Mouse (Mus musculus) lung, postnatal 10 days (tissue): ENCODE data around the gene Sumo1.
A peak's percentile ranks its signal among the peaks of the same experiment; 100 is the strongest.

Experiments used
- DNase-seq: peaks from one replicate; pipeline ENCODE4 v3.0.0; 2021

Gene Sumo1

DNA sequence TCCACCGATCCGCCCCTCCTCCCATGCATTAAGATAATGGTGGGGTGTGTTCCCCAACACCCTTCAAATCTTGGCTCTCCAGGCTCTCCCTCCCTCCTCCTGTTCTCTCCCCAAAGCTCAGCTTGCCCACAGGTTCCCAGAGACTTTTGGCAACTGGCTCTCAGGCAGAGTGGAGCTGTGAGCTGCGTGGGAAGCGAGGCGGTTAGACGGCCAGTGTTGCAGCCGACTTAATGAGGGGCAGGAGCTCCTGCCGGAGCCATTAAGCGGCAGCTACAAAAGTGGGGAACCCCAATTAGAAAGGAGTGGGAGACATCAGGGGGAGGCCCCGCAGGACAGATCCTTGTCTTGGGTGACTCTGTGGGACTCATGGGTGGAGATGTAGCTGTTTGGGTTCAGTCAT is 78.3 kb downstream of the Sumo1 start:
- no peak for DNase-seq

DNA sequence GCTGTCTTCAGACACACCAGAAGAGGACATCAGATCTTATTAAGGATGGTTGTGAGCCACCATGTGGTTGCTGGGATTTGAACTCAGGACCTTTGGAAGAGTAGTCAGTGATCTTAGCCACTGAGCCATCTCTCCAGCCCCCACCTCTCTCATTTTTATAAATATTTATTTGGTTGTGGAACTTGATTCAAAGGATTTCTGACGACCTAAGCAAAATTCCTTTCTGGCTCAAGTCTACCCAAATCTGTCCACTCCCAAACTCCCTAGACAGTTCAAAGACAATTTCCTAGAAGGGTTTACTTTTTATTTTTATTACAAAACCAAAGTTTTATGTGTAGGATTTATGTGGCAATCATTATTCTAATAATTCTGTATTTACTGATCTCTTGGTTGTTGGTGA is 81.4 kb downstream of the Sumo1 start:
- no peak for DNase-seq

DNA sequence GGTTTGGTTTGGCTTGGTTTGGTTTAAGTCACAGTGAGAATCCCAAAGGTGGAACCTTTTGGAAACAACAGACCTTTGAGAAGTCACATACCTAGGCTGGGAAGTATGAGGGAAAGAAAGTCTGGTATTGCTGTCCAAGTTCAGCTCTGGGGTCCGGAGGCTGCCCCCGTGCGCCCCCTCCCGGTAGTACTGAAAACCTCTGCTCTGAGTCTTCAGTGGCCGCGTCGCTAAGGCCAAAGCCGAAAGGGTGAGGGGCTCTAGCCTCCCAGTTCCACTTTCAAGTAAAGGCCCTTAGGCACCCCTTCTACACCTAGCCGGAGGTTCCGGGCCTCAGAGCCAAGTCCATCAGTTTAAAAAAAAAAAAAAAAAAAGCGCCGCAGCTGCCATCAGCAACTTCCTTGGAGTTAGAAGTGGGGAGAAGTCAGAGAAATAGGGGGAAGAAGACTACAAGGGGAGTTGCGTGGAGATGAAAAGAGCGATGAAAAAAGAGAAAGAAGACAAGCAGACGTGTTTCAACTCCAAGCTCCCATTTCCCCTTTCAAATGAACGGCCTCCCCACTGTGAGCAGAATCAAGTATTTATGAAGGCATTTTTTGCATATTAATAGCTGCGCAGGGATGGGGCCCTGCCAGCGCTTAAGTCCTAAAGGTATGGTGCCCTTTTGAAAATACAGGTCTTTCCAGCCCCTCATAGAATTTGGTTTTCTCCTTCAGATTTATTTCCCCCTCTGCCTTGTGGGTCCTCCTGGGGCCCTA is 85.8 kb downstream of the Sumo1 start:
- peak; percentile 77 for DNase-seq

DNA sequence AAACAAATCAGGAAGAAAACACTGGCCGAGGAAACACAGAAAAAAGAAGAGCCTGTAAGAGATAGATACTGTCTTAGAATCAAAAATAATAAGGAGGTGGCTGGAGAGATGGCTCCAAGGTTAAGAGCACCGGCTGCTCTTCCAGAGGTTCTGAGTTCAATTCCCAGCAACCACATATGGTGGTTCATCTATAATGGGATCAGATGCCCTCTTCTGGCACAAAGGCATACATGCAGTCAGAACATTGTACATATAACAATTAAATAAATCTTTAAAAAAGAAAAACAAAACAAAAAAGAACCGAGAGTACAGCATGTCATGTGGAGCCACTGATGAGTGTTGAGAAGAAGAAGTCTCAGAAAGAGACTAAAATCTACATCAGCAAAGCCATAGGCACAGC is 89.8 kb downstream of the Sumo1 start:
- DNase-seq = no peak

DNA sequence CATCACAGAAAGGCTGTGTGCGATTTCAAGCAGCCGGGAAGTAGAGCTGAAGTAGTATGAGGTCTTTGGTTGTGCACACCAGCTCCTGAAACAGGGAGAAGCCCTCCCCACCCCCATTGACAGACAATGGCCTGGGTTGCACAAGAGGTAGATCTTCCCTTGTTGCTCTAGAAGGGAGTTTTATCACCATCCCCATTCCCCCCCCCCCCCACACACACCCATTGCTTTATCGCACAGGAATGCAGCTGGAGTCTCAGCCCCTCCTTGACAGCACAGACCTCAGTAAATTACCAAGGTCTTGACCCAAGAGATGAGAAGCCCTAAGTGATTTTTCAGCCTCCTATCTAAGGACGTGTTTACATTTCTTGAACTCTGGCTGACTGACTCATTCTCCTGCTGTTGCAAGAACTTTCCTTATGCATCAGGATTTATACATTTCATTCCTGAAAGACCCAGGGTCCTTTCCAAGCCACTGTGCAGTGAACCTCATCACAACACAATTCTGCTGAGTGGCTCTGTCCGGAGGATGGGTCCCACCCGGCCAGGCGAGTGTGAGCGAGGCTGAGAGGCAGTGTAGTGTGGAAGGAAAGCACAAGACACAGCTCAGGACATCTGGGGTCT is 90.4 kb downstream of the Sumo1 start:
- DNase-seq = peak; percentile 38

DNA sequence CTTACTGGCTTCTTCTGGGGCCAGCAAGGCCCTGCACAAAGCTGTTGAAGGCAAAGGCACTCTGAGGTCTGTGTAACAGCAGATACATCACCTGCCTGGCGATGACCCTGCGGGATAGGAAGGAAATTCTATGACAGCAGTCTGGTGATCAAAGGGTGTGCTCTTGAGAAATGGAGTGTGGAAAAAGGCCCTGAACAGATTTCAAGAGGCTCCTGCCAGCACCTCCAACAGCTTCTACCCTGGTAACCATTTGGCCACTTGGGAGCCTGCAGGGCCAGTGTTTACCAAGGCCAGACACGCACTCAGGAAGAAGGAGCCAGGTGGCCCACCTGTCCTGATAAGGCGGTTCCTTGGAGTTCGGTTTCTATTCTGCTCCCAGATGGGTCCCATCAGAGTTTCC is 91.3 kb downstream of the Sumo1 start:
- DNase-seq = peak; percentile 24

DNA sequence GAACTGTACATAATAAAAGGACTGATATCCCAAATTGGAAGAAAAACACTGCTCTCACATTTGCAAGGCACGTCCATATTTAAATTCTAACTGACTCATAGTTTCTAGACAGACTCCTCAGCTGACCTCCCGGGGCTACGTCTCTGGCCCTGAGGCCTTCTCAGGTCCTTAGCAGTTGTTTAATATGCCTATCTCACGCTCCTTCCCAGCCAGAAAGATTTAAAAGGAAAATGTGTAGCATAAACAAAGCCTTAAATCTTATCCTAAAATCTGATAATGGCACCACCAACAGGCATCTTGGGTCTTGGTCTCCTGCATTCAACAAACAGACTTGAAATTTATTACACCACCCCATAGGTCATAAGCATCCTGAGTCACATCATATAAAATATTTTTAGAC is 91.9 kb downstream of the Sumo1 start:
- DNase-seq = no peak

DNA sequence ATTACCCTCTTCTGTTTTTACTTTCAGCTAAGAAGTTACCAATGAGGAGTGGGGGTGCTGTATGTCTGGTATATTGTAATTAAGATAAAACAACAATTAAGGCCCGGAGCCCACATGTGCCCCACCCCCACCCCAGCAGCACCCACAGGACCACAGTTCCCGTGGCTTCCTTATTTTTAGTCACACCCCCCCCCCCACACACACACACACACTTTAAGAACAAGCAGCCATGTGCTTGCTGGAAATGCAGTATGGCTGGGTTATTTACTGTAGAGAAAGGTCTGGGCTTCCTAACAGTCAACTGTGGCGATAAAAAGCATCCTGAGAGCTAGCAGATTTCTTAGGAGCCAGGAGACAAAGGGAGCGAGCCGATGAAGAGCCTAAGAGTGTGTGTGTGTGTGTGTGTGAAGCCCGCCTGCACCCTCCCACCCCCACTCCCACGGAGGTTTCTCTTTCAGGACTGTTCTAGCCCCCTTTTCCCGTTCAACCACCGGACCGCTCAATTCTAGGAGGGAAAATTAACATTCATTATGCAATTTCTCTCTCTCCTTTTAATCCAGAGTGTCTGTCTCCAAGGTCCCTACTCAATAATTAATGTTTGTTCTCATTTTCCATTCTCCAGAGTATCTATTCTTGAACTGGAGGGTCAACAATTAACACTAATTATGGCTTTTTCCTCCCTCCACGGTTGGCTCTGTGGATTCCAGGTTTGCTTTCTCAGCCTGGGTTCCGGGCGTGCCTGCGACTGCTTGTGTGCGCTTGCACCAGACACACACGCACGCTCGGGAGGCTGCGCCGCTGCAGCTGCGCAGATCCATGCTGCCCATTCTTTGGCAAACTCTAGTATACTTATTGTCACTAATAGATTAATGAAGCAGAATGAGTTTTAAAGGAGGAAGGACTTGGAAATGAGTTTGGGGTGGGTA is 96.1 kb downstream of the Sumo1 start:
- no peak for DNase-seq

DNA sequence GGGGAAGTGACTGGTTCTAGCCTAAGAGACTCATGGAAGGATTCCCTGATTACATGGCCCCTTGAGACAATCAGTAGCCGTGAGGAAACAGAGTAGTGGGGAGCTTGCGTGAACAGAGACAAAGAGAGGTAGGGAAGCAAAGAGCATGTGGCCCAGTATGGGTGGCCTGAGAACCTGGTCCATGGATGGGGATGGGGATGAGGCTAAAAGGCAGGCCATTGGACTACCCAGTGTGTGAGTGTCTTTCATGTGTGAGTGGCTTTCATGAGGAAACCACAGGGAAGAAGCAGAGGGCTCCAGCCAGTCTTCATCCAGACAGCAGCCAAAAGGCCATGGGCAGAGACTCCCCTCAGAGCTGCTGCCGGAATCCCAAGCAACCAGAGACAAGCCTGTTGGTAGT is 96.8 kb downstream of the Sumo1 start:
- DNase-seq = no peak

DNA sequence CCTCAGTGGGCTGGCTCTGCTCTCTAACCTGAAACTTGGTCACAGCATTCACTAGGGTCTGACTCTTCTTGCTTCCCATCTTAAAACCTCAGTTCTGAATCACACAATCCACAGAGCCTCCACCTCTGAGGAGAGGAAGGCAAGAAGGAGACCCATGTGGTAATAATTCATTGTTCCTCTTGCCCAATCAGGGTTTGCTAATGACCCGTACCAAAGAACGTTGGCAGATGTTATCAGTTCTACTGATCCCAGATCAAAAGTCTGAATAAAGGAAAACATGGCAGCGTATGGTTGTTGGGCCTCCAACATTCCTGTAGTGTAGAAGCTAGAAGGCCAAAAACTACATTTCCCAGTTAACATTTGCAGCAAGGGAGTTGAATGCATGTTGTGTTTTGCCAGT is 99.1 kb downstream of the Sumo1 start:
- no peak for DNase-seq

DNA sequence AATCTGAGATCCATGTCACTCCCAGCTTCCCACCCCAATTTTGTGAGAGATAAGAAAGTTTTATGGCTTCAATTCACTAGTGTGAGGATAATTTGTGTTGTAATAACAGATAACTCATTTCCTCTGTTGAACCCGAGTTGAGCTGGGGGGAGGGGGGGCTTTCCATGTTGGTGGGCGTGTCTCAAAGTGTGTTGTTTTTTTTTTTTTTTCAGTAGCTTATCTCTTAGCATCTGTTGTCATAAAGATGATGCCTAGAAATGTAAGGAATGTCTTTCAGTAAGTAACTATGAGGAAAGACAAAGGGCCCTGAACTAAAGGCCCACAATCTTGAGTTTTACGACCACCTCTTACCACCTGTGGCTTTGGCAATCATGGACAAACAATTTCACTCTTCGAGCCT is 99.9 kb downstream of the Sumo1 start:
- DNase-seq = no peak

DNA sequence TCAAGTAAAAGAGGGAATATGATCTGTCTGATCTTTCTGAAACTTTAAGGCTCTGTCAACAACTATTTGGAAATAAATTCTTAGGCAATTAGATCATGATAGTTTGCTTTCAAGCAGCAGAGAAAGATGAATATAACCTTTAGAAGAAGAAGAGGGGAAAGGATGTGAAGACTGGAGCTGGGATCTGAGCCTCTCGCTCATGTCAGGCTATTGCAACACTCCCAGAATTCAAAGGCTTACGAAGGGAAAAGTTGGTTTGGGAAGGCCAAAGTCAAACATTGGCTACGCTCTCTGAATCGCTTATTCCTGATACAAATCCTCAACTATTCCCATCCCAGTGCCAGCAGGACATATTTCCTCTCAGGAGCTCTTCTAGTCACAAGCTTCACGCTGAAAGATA is 101.3 kb downstream of the Sumo1 start:
- DNase-seq = no peak

DNA sequence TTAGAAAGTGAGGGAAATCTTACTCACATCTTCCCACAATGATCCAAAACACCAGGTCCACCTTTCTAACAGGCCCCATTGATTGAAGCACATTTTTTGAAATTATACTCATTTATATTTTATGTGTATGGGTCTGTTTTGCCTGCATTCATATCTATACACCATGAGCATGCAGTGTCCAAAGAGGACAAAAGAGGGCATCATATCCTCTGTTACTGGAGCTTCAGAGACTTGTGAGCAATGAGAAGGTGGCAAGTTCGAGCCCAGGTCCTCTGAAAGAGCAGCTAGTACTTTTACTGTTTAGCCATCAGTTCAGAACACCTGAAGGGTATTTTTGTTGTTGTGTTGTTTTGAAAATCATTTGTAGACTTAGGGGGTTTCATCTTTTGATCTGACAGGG is 102.4 kb downstream of the Sumo1 start:
- no peak for DNase-seq

DNA sequence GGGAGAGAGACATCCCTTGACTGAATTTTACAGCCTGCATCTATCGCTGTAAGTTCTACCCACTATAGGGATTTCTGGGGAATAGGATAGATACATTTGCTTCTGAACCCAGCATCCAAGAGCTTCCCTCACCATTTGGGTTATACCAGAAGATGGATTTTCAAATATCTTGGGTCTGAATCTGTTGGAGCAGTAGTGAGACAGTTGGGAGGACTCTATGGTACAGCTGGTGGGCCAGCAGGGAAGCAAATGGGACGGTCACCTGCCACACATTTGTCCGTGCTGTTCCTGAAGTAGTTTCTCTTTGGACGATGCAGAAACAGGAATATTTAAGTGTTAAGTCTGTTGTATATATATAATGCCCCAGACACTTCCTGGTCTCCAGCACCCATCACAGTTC is 103.1 kb downstream of the Sumo1 start:
- DNase-seq = no peak

DNA sequence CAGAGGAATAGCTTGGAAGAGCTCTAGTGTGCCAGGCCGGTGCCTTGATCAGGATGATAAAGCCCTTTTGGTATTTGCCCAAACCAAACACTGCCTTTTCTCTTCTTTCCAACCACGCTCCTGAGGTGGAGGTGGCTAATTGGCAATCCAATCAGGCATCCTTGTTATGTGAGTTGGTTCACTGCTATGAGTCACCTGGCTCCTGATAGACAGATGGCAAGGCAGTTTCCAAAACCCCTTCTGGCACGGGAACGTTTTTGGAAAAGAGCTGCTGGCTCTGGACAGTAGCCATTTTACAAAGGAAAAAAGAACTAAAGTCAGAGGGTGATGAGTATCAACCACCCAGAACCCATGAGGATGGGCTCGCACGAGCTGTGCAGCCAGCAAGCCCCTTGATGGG is 103.7 kb downstream of the Sumo1 start:
- DNase-seq = no peak

DNA sequence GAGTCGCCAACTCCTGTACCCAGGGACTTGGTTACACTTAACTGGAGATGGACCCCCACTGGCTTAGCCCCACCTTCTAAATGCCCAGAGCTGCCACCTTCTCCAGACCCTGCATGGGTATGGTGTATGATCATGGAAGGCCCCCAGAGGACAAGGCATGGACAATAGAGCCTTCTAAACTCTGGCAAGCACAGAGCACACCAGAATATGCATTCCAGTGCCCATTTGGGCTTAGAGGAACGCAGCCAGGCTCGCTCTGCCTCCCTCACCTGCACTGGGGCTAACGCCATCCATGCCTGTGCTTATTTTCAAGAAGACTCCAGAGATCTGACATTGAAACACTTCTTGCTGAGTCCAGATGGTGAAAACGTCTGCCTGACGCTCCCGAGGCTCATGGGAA is 104.4 kb downstream of the Sumo1 start:
- DNase-seq = no peak

DNA sequence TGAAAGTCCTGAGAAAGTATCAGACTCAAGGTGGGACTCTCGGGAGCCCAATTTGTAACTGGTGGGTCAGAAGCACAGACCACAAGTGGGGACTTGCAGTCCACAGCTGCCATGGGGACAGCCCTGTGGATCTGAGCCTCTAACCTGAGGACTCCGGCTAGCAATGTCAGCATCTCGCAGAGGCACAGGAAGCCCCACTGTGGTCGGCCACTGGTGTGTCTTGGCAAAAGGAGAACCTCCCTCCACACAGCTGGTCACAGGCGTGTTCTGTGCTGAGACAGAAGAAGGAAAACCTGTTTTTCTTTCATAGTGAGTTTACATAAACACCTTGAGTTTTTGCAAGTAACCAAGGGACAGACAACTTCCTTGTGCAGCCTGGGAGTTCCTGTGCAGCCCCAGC is 104.8 kb downstream of the Sumo1 start:
- no peak for DNase-seq

DNA sequence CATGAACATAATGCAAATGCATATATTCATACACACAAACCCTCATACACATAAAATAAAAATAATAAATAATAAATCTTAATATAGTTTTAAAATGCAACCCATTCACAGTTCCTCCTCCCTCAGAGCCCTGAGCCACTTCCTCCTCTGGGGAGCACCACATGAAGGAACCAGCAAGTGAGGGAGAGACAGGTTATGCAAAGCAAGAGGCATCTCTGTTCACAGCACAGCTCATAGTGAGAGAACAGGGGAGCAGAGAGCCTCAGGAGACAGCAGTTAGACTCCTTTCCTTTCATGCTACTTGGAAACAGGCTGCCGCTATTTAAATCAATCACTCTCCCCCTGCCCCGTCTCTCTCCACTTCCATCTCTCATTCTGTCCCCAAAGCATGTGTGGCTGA is 107.1 kb downstream of the Sumo1 start:
- DNase-seq = no peak

DNA sequence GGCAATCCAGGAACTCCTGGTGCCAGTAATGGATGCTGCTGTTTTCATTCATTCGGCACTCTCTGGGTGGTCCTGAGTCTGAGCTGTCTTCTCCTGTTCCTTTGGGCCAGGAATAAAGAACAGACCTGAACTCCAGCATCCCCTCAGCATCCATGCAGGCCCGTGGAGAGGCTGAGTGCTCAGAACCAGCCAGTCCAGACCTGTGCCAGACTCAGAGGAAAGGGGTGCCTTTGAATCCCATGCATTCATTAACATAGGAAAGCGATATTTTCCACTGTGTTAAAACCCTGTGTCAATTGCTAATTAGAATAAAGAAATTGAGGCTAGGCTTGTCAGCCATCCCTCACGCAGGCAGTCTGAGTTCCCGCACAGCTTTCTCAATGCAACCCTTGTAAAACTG is 116.9 kb downstream of the Sumo1 start:
- no peak for DNase-seq

DNA sequence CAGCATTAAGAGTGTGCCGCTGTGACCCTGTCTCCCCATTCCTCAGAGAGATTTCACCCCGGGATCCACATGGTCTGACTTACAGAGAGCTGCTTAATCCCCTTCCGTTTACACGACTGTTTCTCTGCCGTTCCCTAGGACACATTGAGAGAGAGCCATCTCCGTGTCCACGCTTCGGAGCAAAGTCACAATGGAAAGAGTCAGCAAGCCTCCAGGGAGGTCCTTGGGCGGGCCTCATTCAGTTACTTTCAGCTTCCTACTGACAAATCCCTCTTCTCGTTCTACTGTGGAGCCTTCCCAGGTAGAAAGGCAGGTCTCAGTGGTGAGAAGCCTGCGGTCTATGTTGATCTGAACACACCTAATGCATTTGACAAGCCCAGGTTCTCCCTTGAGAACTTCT is 119.6 kb downstream of the Sumo1 start:
- no peak for DNase-seq

DNA sequence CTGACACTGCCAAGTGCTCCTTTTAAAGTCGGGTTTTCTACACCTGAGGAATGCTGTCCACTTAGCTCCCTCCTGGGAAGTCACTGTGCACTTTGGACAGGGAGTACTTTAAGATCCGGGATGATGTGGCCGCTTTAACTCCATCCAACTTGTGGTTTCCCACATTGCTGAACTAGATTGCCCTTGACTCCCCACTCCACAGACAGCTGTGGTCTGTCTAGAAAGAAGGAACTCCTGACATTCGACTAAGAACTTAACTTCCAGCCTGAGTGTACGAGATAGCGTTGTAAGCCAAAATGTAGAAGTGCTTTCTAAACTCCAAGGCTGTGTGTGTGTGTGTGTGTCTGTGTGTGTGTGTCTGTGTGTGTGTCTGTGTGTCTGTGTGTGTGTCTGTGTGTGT is 120.4 kb downstream of the Sumo1 start:
- DNase-seq = peak; percentile 31

DNA sequence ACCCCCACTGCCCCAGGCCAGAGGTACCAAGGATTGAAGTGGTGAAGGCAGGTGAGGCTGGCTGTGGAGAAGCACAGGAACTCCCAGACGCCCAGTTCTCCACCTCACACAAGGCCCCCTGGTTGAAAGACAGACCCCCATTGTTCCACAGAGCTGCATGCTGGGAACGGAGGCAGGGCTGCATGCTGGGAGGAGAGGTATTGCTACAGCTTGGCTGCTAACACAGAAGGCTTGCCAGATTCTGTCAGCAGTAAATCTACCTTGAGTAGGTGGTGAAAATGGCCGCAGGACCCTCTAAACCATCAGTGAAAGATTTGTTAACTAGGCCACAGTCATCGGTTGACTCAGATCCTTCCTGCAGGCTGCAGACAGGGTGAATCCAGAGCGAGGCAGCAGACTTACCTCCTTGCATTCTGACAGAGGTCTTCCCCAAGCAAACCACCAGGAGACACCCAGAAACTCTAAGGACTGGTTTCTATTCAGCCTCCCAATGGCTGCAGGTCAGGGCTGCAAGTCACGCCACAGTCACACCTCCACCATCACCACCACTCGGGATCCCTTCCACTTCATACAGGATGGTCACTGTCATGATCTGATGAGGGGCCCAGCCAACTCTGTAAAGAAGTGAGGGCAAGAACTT is 121.5 kb downstream of the Sumo1 start:
- DNase-seq = no peak

DNA sequence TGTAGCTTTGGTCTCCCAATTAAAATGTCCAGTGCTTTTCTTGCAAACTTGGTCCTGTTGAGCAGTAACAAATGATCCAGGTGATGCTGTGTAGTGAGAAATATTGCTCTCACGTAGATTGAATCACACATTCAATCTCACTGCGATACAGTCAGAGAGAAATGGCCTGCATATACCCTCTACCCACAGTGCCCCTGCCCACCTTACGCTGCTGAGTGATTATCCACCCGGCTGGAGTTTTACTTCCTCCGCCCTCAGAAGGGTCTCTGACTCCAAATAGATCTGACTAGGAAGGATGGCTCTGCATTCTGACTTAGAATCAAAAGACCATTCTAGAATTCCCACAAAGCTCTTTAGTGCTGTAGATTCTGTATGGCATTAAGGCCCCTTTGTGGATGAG is 122.1 kb downstream of the Sumo1 start:
- no peak for DNase-seq

DNA sequence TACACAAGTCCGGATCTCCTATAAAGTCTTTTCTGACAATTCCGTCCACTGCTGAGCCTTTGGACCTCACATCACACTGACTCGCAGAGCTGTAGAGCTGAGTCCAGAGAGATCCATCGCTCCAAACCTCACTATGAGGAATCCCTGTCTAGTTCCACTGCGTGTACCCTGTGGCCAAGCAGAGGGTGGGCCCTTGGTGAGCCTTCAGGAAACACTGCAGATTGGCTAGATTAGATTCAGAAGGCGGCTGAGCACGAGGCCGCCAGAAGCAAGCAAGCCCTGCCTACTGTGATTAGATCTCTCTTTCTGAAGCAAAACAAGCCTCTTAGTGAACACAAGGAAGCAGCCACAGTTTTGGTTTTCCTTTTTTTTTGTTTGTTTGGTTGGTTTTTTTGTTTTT is 126.7 kb downstream of the Sumo1 start:
- no peak for DNase-seq
